Mouse (Mus musculus) MEL (cell line): ENCODE results near the gene Il25. TPM values are rescaled to one million over a fixed set of nuclear protein-coding genes. Genes with fewer than 3 reads are reported as not detected.

Source experiments
- DNase-seq: peaks from one replicate; pipeline ENCODE4 v3.0.0; 2011; ENCODE audit warnings: low read depth, low spot score
- H3K27ac ChIP-seq: 2 replicates; pipeline ENCODE4 v1.5.1; 2012; ENCODE audit warnings: low read depth, mild to moderate bottlenecking, control low read depth, low read length, moderate library complexity; ENCODE audit not compliant: control insufficient read depth
- H3K27me3 ChIP-seq, 2 experiments: fragments of 150-350 bp in 1 of 2; sonication (generic) in 1 of 2; 2 replicates each; pipeline ENCODE4 v1.6.1; 2012; ENCODE audit warnings: low read length in 2 of 2, mild to moderate bottlenecking in 2 of 2, improper control_type of control experiment in 1 of 2, moderate library complexity in 1 of 2; ENCODE audit not compliant: insufficient read depth in 2 of 2, control insufficient read depth in 1 of 2
- H3K36me3 ChIP-seq, 2 experiments: 2 replicates each; pipeline ENCODE4 v1.6.1; 2012 to 2014; ENCODE audit warnings: low read length in 2 of 2, improper control_type of control experiment in 1 of 2, inconsistent platforms in 1 of 2, mild to moderate bottlenecking in 1 of 2; ENCODE audit not compliant: insufficient read depth in 2 of 2, control insufficient read depth in 1 of 2
- H3K4me1 ChIP-seq, 2 experiments: fragments of 150-350 bp in 1 of 2; sonication (generic) in 1 of 2; 2 replicates each; pipeline ENCODE4 v1.6.1; 2012; ENCODE audit warnings: low read length in 2 of 2, improper control_type of control experiment in 1 of 2, mild to moderate bottlenecking in 1 of 2; ENCODE audit not compliant: insufficient read depth in 2 of 2, control insufficient read depth in 1 of 2
- H3K4me3 ChIP-seq, 2 experiments: fragments of 150-350 bp in 1 of 2; sonication (generic) in 1 of 2; 2 replicates each; pipeline ENCODE4 v1.5.1; 2012; ENCODE audit warnings: low read depth in 2 of 2, low read length in 2 of 2, mild to moderate bottlenecking in 2 of 2, moderate library complexity in 2 of 2, control low read depth in 1 of 2, improper control_type of control experiment in 1 of 2; ENCODE audit not compliant: control insufficient read depth in 1 of 2, insufficient read depth in 1 of 2
- H3K79me2 ChIP-seq: 2 replicates; pipeline ENCODE4 v1.6.1; 2012; ENCODE audit warnings: mild to moderate bottlenecking, low read length, moderate library complexity; ENCODE audit not compliant: control insufficient read depth, poor library complexity, insufficient read depth
- H3K9ac ChIP-seq: 2 replicates; pipeline ENCODE4 v1.6.1; 2012; ENCODE audit warnings: low read depth, mild to moderate bottlenecking, control low read depth, low read length, moderate library complexity; ENCODE audit not compliant: control insufficient read depth, poor library complexity, severe bottlenecking
- H3K9me3 ChIP-seq: fragments of 150-350 bp; sonication (generic); replicated peaks from 2 replicates; pipeline ENCODE4 v1.6.1; 2012; ENCODE audit warnings: mild to moderate bottlenecking, low read length, improper control_type of control experiment, moderate library complexity; ENCODE audit not compliant: insufficient read depth
- BHLHE40 ChIP-seq: IDR thresholded peaks from 2 replicates; pipeline ENCODE4 v1.6.1; 2012; ENCODE audit warnings: low read depth, mild to moderate bottlenecking, inconsistent platforms, low read length, improper control_type of control experiment, borderline replicate concordance
- CHD1 ChIP-seq: IDR thresholded peaks from 2 replicates; pipeline ENCODE4 v1.6.1; 2012; ENCODE audit warnings: low read depth, mild to moderate bottlenecking, inconsistent platforms, low read length, improper control_type of control experiment
- CTCF ChIP-seq, 3 experiments: IDR thresholded peaks in 2 of 3; conservative IDR thresholded peaks in 1 of 3; 2 replicates each; pipeline ENCODE4 v1.5.1; 2011 to 2012; ENCODE audit warnings: low read length in 3 of 3, low read depth in 2 of 3, mild to moderate bottlenecking in 2 of 3, improper control_type of control experiment in 1 of 3, inconsistent platforms in 1 of 3, mixed read lengths in 1 of 3, moderate library complexity in 1 of 3; ENCODE audit not compliant: control insufficient read depth in 1 of 3, insufficient read depth in 1 of 3, poor library complexity in 1 of 3, severe bottlenecking in 1 of 3
- E2F4 ChIP-seq: IDR thresholded peaks from 2 replicates; pipeline ENCODE4 v1.6.1; 2011; ENCODE audit warnings: low read depth, low read length, improper control_type of control experiment, borderline replicate concordance
- ETS1 ChIP-seq: IDR thresholded peaks from 2 replicates; pipeline ENCODE4 v1.6.1; 2012; ENCODE audit warnings: low read depth, mild to moderate bottlenecking, inconsistent platforms, low read length, improper control_type of control experiment, moderate library complexity
- GABPA ChIP-seq: IDR thresholded peaks from 2 replicates; pipeline ENCODE4 v1.6.1; 2012; ENCODE audit warnings: low read depth, mild to moderate bottlenecking, inconsistent platforms, low read length, improper control_type of control experiment, moderate library complexity
- GATA1 ChIP-seq: IDR thresholded peaks from 2 replicates; pipeline ENCODE4 v1.6.1; 2011; ENCODE audit warnings: low read depth, low read length, improper control_type of control experiment
- HCFC1 ChIP-seq: IDR thresholded peaks from 2 replicates; pipeline ENCODE4 v1.6.1; 2012; ENCODE audit warnings: low read depth, mild to moderate bottlenecking, inconsistent platforms, low read length, improper control_type of control experiment, moderate library complexity
- KAT2A ChIP-seq: conservative IDR thresholded peaks from 2 replicates; pipeline ENCODE4 v1.6.1; 2012; ENCODE audit warnings: low read depth, low read length, improper control_type of control experiment, inconsistent platforms
- MAX ChIP-seq: IDR thresholded peaks from 2 replicates; pipeline ENCODE4 v1.6.1; 2011; ENCODE audit warnings: low read length, improper control_type of control experiment
- MAZ ChIP-seq: IDR thresholded peaks from 2 replicates; pipeline ENCODE4 v1.6.1; 2012; ENCODE audit warnings: low read depth, mild to moderate bottlenecking, inconsistent platforms, low read length, improper control_type of control experiment
- MEF2A ChIP-seq: IDR thresholded peaks from 2 replicates; pipeline ENCODE4 v1.6.1; 2014; ENCODE audit warnings: low read depth, mild to moderate bottlenecking, inconsistent platforms, low read length, improper control_type of control experiment; ENCODE audit not compliant: poor library complexity, insufficient replicate concordance, severe bottlenecking; ENCODE audit errors: extremely low read depth
- MYB ChIP-seq: IDR thresholded peaks from 2 replicates; pipeline ENCODE4 v1.6.1; 2011; ENCODE audit warnings: mild to moderate bottlenecking, low read depth, low read length, improper control_type of control experiment
- MYC ChIP-seq: IDR thresholded peaks from 2 replicates; pipeline ENCODE4 v1.6.1; 2011; ENCODE audit warnings: low read depth, mild to moderate bottlenecking, low read length, improper control_type of control experiment, moderate library complexity
- NELFE ChIP-seq: IDR thresholded peaks from 2 replicates; pipeline ENCODE4 v1.6.1; 2011; ENCODE audit warnings: low read depth, low read length, improper control_type of control experiment
- POLR2A ChIP-seq, 2 experiments: IDR thresholded peaks; 2 replicates each; pipeline ENCODE4 v1.6.1; 2011 to 2012; ENCODE audit warnings: low read length in 2 of 2, mild to moderate bottlenecking in 2 of 2, control low read depth in 1 of 2, improper control_type of control experiment in 1 of 2, low read depth in 1 of 2, moderate library complexity in 1 of 2; ENCODE audit not compliant: control insufficient read depth in 1 of 2, insufficient read depth in 1 of 2, poor library complexity in 1 of 2
- POLR2AphosphoS2 ChIP-seq: IDR thresholded peaks from 2 replicates; pipeline ENCODE4 v1.6.1; 2011; ENCODE audit warnings: low read length, improper control_type of control experiment
- SMC3 ChIP-seq: IDR thresholded peaks from 2 replicates; pipeline ENCODE4 v1.6.1; 2011; ENCODE audit warnings: low read depth, low read length, improper control_type of control experiment
- TAL1 ChIP-seq: IDR thresholded peaks from 2 replicates; pipeline ENCODE4 v1.6.1; 2012; ENCODE audit warnings: mild to moderate bottlenecking, inconsistent platforms, low read length, moderate library complexity, mixed read lengths
- TCF12 ChIP-seq: IDR thresholded peaks from 2 replicates; pipeline ENCODE4 v1.6.1; 2014; ENCODE audit warnings: low read depth, mild to moderate bottlenecking, inconsistent platforms, low read length, improper control_type of control experiment, moderate library complexity
- UBTF ChIP-seq: IDR thresholded peaks from 2 replicates; pipeline ENCODE4 v1.6.1; 2012; ENCODE audit warnings: low read depth, mild to moderate bottlenecking, inconsistent platforms, low read length, improper control_type of control experiment, moderate library complexity, borderline replicate concordance; ENCODE audit not compliant: insufficient read depth
- USF1 ChIP-seq: IDR thresholded peaks from 2 replicates; pipeline ENCODE4 v1.6.1; 2014; ENCODE audit warnings: low read depth, mild to moderate bottlenecking, inconsistent platforms, low read length, improper control_type of control experiment, moderate library complexity
- USF2 ChIP-seq, 2 experiments: IDR thresholded peaks; 2 replicates each; pipeline ENCODE4 v1.6.1; 2011 to 2012; ENCODE audit warnings: improper control_type of control experiment in 2 of 2, low read length in 2 of 2, borderline replicate concordance in 1 of 2, inconsistent platforms in 1 of 2, low read depth in 1 of 2, mild to moderate bottlenecking in 1 of 2; ENCODE audit not compliant: insufficient read depth in 1 of 2
- ZC3H11A ChIP-seq: IDR thresholded peaks from 2 replicates; pipeline ENCODE4 v1.6.1; 2012; ENCODE audit warnings: low read depth, mild to moderate bottlenecking, inconsistent platforms, low read length, improper control_type of control experiment
- ZNF384 ChIP-seq: IDR thresholded peaks from 2 replicates; pipeline ENCODE4 v1.6.1; 2012; ENCODE audit warnings: low read depth, mild to moderate bottlenecking, inconsistent platforms, low read length, improper control_type of control experiment
- polyA plus RNA-seq, 2 experiments: library from polyadenylated mRNA; stranded (reverse) in 1 of 2; unstranded in 1 of 2; fragments of >175 nt in 1 of 2; fragments of >200 nt in 1 of 2; gene quantifications; 2 replicates each; pipeline versions ENCODE4 v1.2.1 to v1.2.4; 2012; ENCODE audit warnings: low replicate concordance in 2 of 2, low read depth in 1 of 2; ENCODE audit not compliant: insufficient read length in 2 of 2, insufficient read depth in 1 of 2, missing spikeins in 1 of 2
- total RNA-seq: library from RNA; depleted of rRNA; stranded (reverse); fragments of 300-350 nt; gene quantifications from 2 replicates; pipeline ENCODE4 v1.2.3, GENCODE M21; 2012

Gene Il25
- total and polyA plus RNA-seq, 3 experiments: not detected

- Histone ChIP-seq H3K79me2 (peaks cover 6% of the 10 kb centered on the region), H3K27ac (no peak overlapping the region), H3K27me3 (no peaks in the 10 kb centered on the region), H3K9me3 (no peaks in the 10 kb centered on the region), H3K36me3 (no peaks in the 10 kb centered on the region), H3K4me1 (peaks cover 3 to 6% of the 10 kb centered on the region in 2 experiments; a peak in 3 of 4 replicates), H3K9ac (peak overlapping the region; percentile 87), H3K4me3 (peak overlapping the region; percentile 74 to 94)
- TF ChIP-seq ZC3H11A (no peak), NELFE (no peak), GATA1 (no peak), ZNF384 (no peak), MYC (no peak), MAX (no peak), MAZ (no peak), POLR2A (IDR thresholded peaks at IDR 0.05; ENCODE audit: control insufficient read depth in 1 of 2, insufficient read depth in 1 of 2, low read depth in 1 of 2, low read length in 2 of 2, poor library complexity in 1 of 2) (no peak), KAT2A (no peak), TAL1 (no peak), MYB (no peak), TCF12 (no peak), USF2 (IDR thresholded peaks at IDR 0.05; ENCODE audit: borderline replicate concordance in 1 of 2, insufficient read depth in 1 of 2, low read depth in 1 of 2, low read length in 2 of 2) (no peak), CTCF (IDR thresholded peaks at IDR 0.05 in 2 of 3, conservative IDR thresholded peaks at IDR 0.05 in 1 of 3; ENCODE audit: control insufficient read depth in 1 of 3, insufficient read depth in 1 of 3, low read depth in 2 of 3, low read length in 3 of 3, poor library complexity in 1 of 3, severe bottlenecking in 1 of 3) (no peak), E2F4 (no peak), SMC3 (no peak), CHD1 (no peak), UBTF (no peak), GABPA (no peak), MEF2A (no peak)
- no peak for DNase-seq
Measured at GRCm38 (mm10) chr14:54884022-54884712, 48.3 kb upstream of the Il25 start.

- Histone ChIP-seq H3K79me2 (peaks cover 6% of the 10 kb centered on the region), H3K9ac (no peak overlapping the region), H3K36me3 (no peaks in the 10 kb centered on the region), H3K27ac (no peak overlapping the region), H3K4me1 (peaks cover 3 to 6% of the 10 kb centered on the region in 2 experiments; a peak in 3 of 4 replicates), H3K9me3 (no peaks in the 10 kb centered on the region), H3K27me3 (no peaks in the 10 kb centered on the region), H3K4me3 (no peak overlapping the region)
- no peak for DNase-seq
- TF ChIP-seq CTCF (IDR thresholded peaks at IDR 0.05 in 2 of 3, conservative IDR thresholded peaks at IDR 0.05 in 1 of 3; ENCODE audit: control insufficient read depth in 1 of 3, insufficient read depth in 1 of 3, low read depth in 2 of 3, low read length in 3 of 3, poor library complexity in 1 of 3, severe bottlenecking in 1 of 3): no peak
- TF ChIP-seq HCFC1: no peak
- no peak for TF ChIP-seq ETS1
- TF ChIP-seq ZC3H11A: no peak
- no peak for TF ChIP-seq KAT2A
- no peak for TF ChIP-seq SMC3
- no peak for TF ChIP-seq POLR2AphosphoS2
- TF ChIP-seq POLR2A (IDR thresholded peaks at IDR 0.05; ENCODE audit: control insufficient read depth in 1 of 2, insufficient read depth in 1 of 2, low read depth in 1 of 2, low read length in 2 of 2, poor library complexity in 1 of 2): no peak
- TF ChIP-seq USF1: no peak
- TF ChIP-seq MEF2A: no peak
- no peak for TF ChIP-seq MAX
- TF ChIP-seq TAL1: no peak
- no peak for TF ChIP-seq BHLHE40
- no peak for TF ChIP-seq NELFE
Measured at GRCm38 (mm10) chr14:54885309-54885708, 47.2 kb upstream of the Il25 start.
